Mouse (Mus musculus): ENCODE measurements around the gene Dnajc17. TPM values are rescaled to one million over a fixed set of nuclear protein-coding genes. Genes with fewer than 3 reads are reported as not detected.
A peak's percentile ranks its signal among the peaks of the same experiment; 100 is the strongest.

Gene Dnajc17
- polyA plus RNA-seq, 1 experiment from 2014 or later = 9.9 TPM

DNA sequence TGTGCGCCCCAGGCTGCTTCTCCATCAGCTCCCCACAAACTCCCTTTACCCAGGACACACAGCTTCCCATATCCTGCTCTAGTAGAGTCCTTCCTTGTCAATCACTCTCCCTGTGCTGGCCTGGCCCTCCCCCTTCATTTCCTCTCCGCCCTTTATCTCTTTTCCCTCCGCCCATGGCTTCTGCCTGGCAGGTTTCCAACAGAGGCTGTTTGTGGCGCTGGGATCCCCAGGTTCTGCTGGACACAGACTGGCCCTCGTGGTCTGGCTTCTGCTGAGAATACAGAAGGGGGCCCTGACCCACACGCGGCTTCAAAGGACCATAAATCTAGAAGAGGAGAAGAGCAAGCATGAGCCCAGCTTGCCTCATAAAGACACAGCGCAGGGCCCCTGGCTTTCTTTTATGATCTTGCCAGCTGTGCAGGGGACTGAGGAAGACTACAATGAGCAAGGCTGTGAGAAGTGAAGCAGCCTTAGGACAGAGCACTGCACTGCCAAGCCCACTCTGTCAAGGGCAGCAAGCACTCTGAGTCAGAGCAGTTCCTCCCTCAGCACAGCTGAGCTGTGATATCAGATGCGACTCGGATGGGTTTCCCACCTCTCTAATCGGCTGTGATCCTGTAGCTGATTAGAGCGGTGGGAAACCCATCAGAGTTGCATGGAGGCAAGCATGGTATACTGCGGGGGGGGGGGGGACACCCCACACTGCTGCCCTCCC lies 35.6 kb downstream of the Dnajc17 start:
- DNase-seq (peak; percentile 17), ATAC-seq (ENCODE audit: low read depth) (peak; percentile 70)
- Histone ChIP-seq H3K27ac (peak overlapping the region; percentile 62), H3K9me3 (replicated peaks) (no peaks in the 10 kb centered on the region), H3K27me3 (peaks cover 16% of the 10 kb centered on the region), H3K9ac (peak overlapping the region; percentile 52; the same call in 1 of the 2 replicates), H3K4me1 (replicated peaks) (peaks cover 32% of the 10 kb centered on the region), H3K4me2 (peak overlapping the region; percentile 45), H3K4me3 (replicated peaks) (no peak overlapping the region), H3K36me3 (peaks cover 3% of the 10 kb centered on the region; the same call in 1 of the 2 replicates)
- WGBS (ENCODE audit: insufficient replicate concordance) = 8% methylated on average over 13 of the region's 13 CpGs

DNA sequence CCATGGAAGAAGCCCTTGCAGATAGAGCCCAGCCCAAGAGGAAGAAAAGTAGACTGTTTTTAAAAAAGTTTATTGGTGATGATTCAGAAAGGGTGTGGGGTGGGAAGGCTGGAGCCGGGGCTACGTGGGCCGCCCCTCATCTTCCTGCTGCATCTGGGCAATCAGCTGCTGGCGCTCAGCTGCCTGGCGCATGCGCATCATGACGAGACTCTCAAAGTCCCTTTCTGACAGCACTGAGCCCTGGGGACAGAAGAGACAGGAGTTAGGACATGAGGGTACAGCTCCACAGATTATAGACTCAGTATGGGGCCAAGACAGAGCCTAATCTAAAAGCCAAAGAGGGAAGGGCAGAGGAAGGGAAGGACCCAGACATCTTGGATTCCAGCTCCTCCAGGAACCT lies 36.1 kb downstream of the Dnajc17 start:
- 80% methylated on average over 7 of the region's 7 CpGs for WGBS (ENCODE audit: insufficient replicate concordance)
- Histone ChIP-seq H3K36me3 (peaks cover 3% of the 10 kb centered on the region; the same call in 1 of the 2 replicates), H3K4me3 (replicated peaks) (no peak overlapping the region), H3K27ac (0 out of 2 replicates have a peak overlapping the region, but pooled peaks have one; percentile 9), H3K4me2 (no peak overlapping the region), H3K9me3 (replicated peaks) (no peaks in the 10 kb centered on the region), H3K4me1 (replicated peaks) (peaks cover 38% of the 10 kb centered on the region), H3K27me3 (peaks cover 22% of the 10 kb centered on the region), H3K9ac (no peak overlapping the region)
- DNase-seq (no peak), ATAC-seq (ENCODE audit: low read depth) (no peak)

DNA sequence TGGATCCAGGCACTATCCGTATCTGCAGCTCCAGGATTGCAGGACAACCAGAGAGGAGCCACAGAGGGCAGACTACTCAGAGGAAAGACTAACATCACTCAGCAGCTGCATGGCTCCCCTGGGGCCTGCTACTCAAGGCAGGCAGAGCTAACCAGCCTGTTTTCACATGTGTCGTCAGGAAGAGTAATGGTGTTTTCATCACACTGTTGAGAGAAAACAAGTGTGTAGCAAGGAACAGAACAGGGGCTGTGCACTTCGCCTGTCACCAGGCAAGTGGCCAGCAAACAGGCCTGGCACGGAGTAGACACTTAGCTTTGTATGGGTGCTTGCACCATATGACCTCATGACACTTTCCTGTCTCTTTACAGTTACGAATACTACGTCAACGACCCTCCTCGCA lies 37.0 kb downstream of the Dnajc17 start:
- H3K4me3 ChIP-seq (replicated peaks) = no peak overlapping the region
- no peak overlapping the region for H3K27ac ChIP-seq
- no peak overlapping the region for H3K4me2 ChIP-seq
- H3K9ac ChIP-seq = no peak overlapping the region
- WGBS (ENCODE audit: insufficient replicate concordance) = 74% methylated on average over 8 of the region's 8 CpGs
- H3K9me3 ChIP-seq (replicated peaks) = no peaks in the 10 kb centered on the region
- H3K36me3 ChIP-seq = peaks cover 3% of the 10 kb centered on the region; the same call in 1 of the 2 replicates
- ATAC-seq (ENCODE audit: low read depth) (no peak), DNase-seq (no peak)
- peaks cover 47% of the 10 kb centered on the region for H3K4me1 ChIP-seq (replicated peaks)
- H3K27me3 ChIP-seq = peaks cover 31% of the 10 kb centered on the region

DNA sequence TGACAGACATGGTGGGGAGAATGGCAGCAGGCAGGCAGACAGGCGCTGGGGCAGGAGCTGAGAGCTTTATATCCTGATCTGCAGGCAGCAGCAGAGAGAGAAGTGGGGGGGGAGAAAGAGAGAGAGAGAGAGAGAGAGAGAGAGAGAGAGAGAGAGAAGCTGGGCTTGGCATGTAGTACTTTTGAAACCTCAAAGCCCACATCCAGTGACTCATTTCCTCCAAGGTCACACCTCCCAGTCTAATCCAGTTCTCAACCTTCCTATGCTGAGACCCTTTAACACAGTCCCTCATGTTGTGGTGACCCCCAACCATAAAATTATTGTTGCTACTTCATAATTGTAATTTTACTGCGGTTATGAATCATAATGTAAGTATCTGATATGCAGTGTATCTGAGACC lies 38.3 kb downstream of the Dnajc17 start:
- WGBS (ENCODE audit: insufficient replicate concordance) = 48% methylated on average over 2 of the region's 2 CpGs

DNA sequence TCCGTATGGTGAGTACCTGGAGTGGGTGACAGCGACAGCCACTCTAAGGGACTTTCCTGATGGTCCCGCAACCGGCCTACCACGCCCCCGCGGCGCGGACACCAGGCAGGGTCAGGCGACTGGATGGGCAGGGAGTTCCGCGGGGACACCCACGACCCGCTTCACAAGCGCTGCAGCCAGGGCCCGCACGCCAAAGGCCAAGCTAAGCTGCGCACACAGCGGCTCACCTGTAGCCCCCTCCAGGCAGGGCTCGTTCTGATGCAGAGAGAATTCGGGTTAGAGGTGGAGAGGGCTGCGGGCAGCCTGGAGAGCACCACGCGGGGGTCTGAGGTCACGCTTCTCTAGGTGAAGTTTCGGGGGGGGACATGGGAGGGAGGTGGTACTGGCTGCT lies 40.7 kb downstream of the Dnajc17 start:
- 5% methylated on average over 26 of the region's 26 CpGs for WGBS (ENCODE audit: insufficient replicate concordance)

More for the DNA sequence above, 38.3 kb downstream of the Dnajc17 start:
- H3K4me2 ChIP-seq = no peak overlapping the region
- H3K4me1 ChIP-seq (replicated peaks) = peaks cover 47% of the 10 kb centered on the region
- ATAC-seq (ENCODE audit: low read depth) (no peak), DNase-seq (no peak)
- no peak overlapping the region for H3K9ac ChIP-seq
- H3K27me3 ChIP-seq = peaks cover 43% of the 10 kb centered on the region
- no peak overlapping the region for H3K4me3 ChIP-seq (replicated peaks)
- H3K27ac ChIP-seq = no peak overlapping the region
- no peaks in the 10 kb centered on the region for H3K9me3 ChIP-seq (replicated peaks)
- peaks cover 3% of the 10 kb centered on the region; the same call in 1 of the 2 replicates for H3K36me3 ChIP-seq

DNA sequence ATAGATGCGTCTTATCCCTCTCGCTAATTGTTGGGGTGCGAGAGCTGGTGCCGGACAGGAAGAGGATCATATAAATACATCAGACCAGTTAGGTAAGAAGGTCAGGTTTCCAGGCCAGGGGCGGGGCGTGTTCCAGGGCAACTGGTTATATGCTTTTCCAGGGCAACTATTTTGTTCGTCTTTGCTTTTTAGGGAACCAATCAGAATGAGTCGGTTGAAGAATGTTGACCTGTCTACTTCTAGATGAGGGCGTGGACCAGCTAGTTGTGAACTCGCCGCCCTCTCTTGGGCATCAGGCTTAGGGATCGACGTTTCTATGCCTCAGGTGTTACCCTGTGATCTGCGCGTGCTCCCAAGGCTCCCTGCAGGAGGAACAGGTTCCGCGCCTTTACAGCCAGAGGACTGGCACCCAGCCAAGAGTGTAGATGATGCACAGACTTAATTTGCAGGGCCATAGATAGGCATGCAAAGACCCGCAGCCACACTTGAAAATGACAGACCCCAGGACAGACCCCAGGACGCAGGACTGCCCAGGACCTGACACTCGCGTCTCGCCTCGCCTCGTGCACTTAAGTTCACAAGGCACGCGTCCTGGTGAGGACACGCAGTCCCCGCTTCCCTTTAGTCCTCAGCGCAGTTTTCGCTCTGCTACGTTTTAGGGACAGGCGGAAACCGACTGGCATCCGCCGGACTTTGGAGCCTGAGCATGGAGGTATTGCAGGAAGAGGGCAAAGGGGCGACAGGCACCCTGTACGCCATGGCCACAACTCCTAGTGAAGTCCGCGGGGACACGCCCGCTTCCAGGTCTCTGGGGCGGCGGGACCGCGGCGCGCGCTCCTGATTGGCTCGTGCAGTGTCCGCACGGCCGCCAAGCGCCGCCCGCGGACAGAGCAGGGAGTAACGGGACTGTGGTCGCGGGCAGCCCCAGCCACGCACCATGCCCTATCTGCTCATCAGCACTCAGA lies 41.4 kb downstream of the Dnajc17 start, which contains the start of gene Gchfr:
Gene Gchfr (plus strand): TSS at position 873 of the 965 bp plus-strand sequence.
- Histone ChIP-seq H3K9me3 (replicated peaks) (no peaks in the 10 kb centered on the region), H3K4me2 (peak within 1 kb of the TSS; percentile 89), H3K27ac (no peak within 1 kb of the TSS), H3K36me3 (no peaks in the 10 kb centered on the region; the same call in 1 of the 2 replicates), H3K27me3 (peaks cover 56% of the 10 kb centered on the region), H3K4me3 (replicated peaks) (peak within 1 kb of the TSS; percentile 63), H3K9ac (peak within 1 kb of the TSS; percentile 61), H3K4me1 (replicated peaks) (peaks cover 34% of the 10 kb centered on the region)
- DNase-seq = peak; percentile 60
- 1% methylated on average over 60 of the region's 60 CpGs for WGBS (ENCODE audit: insufficient replicate concordance)
- peak; percentile 80 for ATAC-seq (ENCODE audit: low read depth)

More for the DNA sequence above, 40.7 kb downstream of the Dnajc17 start:
- Histone ChIP-seq H3K9me3 (replicated peaks) (no peaks in the 10 kb centered on the region), H3K36me3 (peaks cover 3% of the 10 kb centered on the region; the same call in 1 of the 2 replicates), H3K9ac (peak overlapping the region; percentile 61), H3K4me1 (replicated peaks) (peaks cover 38% of the 10 kb centered on the region), H3K4me3 (replicated peaks) (peak overlapping the region; percentile 63), H3K27me3 (peaks cover 56% of the 10 kb centered on the region), H3K4me2 (peak overlapping the region; percentile 89), H3K27ac (no peak overlapping the region)
- no peak; the same call in 1 of the 2 replicates for ATAC-seq (ENCODE audit: low read depth)
- no peak for DNase-seq

DNA sequence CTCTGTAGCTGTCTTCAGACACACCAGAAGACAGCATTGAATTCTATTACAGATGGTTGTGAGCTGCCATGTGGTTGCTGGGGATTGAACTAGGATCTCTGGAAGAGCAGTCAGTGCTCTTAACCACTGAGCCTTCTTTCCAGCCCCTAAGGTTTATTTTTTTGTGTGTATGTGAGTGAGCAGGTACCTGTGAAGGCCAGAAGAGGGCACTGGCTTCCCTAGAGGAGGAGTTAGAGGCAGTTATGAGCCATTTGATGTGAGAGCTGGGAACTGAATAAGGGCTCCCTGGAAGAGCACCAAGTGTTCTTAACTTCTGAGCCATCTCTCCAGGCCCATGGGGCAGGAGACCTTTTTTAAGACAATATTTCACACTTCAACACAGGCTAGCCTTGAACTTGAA lies 43.2 kb downstream of the Dnajc17 start:
- no peak overlapping the region for H3K4me3 ChIP-seq (replicated peaks)
- H3K36me3 ChIP-seq = no peaks in the 10 kb centered on the region
- no peak overlapping the region for H3K4me2 ChIP-seq
- DNase-seq (no peak), ATAC-seq (ENCODE audit: low read depth) (no peak)
- H3K27me3 ChIP-seq = peaks cover 60% of the 10 kb centered on the region
- H3K9me3 ChIP-seq (replicated peaks) = no peaks in the 10 kb centered on the region
- H3K4me1 ChIP-seq (replicated peaks) = peaks cover 26% of the 10 kb centered on the region
- no peak overlapping the region for H3K9ac ChIP-seq
- no peak overlapping the region for H3K27ac ChIP-seq

DNA sequence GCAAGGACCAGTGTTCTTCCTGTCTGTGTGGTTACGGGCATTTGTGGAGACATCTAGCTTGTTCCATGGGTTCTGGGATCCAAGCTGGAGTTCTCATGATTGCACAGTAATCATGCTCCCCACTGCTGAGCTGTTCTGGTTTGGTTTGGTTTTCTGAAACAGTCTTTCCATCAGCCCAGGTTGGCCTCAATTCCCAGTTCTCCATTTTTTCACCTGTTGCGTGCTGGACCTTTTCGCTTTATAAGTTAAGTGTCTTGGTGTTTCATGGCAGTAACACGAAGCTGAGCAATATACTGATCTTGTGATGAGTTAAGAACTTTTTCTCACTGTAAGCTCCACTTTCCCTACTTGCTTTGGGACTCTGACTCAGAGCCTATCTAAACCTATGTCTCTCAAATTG lies 44.6 kb downstream of the Dnajc17 start:
- no peaks in the 10 kb centered on the region for H3K36me3 ChIP-seq
- no peak overlapping the region for H3K4me2 ChIP-seq
- H3K27me3 ChIP-seq = peaks cover 52% of the 10 kb centered on the region
- no peak overlapping the region for H3K27ac ChIP-seq
- ATAC-seq (ENCODE audit: low read depth) (no peak), DNase-seq (no peak)
- H3K4me1 ChIP-seq (replicated peaks) = peaks cover 26% of the 10 kb centered on the region
- H3K9me3 ChIP-seq (replicated peaks) = no peaks in the 10 kb centered on the region
- no peak overlapping the region for H3K4me3 ChIP-seq (replicated peaks)
- 82% methylated on average over 4 of the region's 4 CpGs for WGBS (ENCODE audit: insufficient replicate concordance)
- H3K9ac ChIP-seq = no peak overlapping the region

DNA sequence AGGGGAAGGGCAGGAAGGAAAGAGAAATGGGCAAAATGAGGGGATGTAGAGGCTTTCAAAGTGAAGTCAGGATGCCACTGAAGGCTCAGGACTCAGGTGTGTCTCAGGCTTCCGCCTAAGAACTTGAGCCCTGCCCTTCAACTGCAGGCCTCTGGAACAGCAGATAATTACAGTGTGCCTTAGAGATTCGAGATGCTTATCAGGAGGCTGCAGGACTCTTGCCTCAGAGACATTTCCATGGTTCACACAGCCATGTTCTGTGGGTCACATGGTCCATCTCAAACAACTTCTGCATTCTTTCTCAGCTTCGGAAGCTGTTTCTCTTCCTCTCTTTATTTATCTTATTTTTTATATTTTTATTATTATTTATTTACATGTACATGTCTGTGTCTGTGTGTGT lies 45.5 kb downstream of the Dnajc17 start:
- Histone ChIP-seq H3K9me3 (replicated peaks) (no peaks in the 10 kb centered on the region), H3K9ac (peak overlapping the region; percentile 22; the same call in 1 of the 2 replicates), H3K27ac (no peak overlapping the region), H3K36me3 (no peaks in the 10 kb centered on the region), H3K4me3 (replicated peaks) (no peak overlapping the region), H3K27me3 (peaks cover 44% of the 10 kb centered on the region), H3K4me1 (replicated peaks) (peaks cover 26% of the 10 kb centered on the region), H3K4me2 (no peak overlapping the region)
- whole genome bisulfite sequencing (ENCODE audit: insufficient replicate concordance) = 12% methylated on average over 3 of the region's 3 CpGs
- peak; percentile 51 for DNase-seq
- ATAC-seq (ENCODE audit: low read depth) = peak; percentile 57

DNA sequence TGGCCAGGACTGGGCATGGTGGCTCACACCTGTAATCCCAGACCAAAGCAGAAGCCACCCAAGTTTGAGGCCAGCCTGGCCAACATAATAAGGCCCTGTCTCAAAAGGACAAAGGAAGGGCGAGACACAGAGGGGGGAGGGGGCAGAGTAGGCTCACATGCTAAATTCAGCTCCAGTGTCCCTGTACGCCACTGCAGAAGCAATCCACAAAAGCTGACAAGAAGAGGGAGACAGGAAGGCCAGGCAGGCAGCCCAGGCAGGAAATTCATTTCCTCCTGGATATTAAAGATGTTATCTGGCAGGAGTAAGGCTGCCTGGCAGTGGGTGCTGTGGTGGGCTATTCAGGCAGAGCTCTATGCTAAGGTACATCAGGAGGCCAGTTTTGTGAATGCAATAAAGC lies 47.3 kb downstream of the Dnajc17 start:
- DNase-seq (no peak), ATAC-seq (ENCODE audit: low read depth) (no peak)
- H3K4me2 ChIP-seq = no peak overlapping the region
- H3K4me3 ChIP-seq (replicated peaks) = no peak overlapping the region
- WGBS (ENCODE audit: insufficient replicate concordance) = 63% methylated on average over 2 of the region's 2 CpGs
- H3K9ac ChIP-seq = no peak overlapping the region
- no peaks in the 10 kb centered on the region for H3K36me3 ChIP-seq
- H3K27ac ChIP-seq = no peak overlapping the region
- H3K27me3 ChIP-seq = peaks cover 26% of the 10 kb centered on the region
- peaks cover 15% of the 10 kb centered on the region for H3K4me1 ChIP-seq (replicated peaks)
- H3K9me3 ChIP-seq (replicated peaks) = no peaks in the 10 kb centered on the region

DNA sequence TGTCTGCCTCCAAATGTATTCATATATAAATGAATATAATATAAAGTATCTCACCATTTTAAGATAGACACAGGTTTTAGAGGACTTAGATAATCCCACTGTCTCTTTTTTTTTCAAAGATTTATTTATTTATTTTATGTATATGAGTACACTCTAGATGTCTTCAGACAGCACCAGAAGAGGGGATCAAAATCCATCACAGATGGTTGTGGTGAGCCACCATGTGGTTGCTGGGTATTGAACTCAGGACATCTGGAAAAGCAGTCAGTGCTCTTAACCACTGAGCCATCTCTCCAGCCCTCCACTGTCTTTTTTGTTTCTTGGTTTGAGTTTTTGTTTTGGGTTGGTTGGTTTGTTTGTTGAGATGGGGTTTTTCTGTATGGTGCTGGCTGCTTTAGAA lies 50.8 kb downstream of the Dnajc17 start:
- Histone ChIP-seq H3K9ac (no peak overlapping the region), H3K36me3 (peaks cover 17% of the 10 kb centered on the region), H3K27me3 (0 out of 2 replicates have a peak, but pooled peaks cover 3% of the 10 kb centered on the region), H3K4me2 (peak overlapping the region; percentile 88), H3K27ac (peak overlapping the region; percentile 76; the same call in 1 of the 2 replicates), H3K9me3 (replicated peaks) (no peaks in the 10 kb centered on the region), H3K4me3 (replicated peaks) (peak overlapping the region; percentile 100; the same call in 1 of the 2 replicates), H3K4me1 (replicated peaks) (peaks cover 38% of the 10 kb centered on the region)
- DNase-seq = no peak
- ATAC-seq (ENCODE audit: low read depth) = no peak

Data from liver, embryonic 13.5 days (tissue).